Mouse (Mus musculus) thymus, postnatal 25 days (tissue): ENCODE measurements around the gene Aunip.
"Not testable (repeated sequence)": the region's sequence is repeated elsewhere in the genome, so short reads cannot be mapped to it uniquely, and the experiment has no call there.

Source experiments
- DNase-seq: peaks from one replicate; pipeline ENCODE4 v3.0.0; 2022

The Aunip gene

GRCm38 (mm10) chr4:134488211-134488610, 22.6 kb upstream of the Aunip start:
- DNase-seq, result no peak

- DNase-seq, result no peak
Observed at GRCm38 (mm10) chr4:134489986-134490665, 20.7 kb upstream of the Aunip start.

- peak; percentile 35 for DNase-seq
Observed at GRCm38 (mm10) chr4:134491716-134492115, 19.1 kb upstream of the Aunip start.

- DNase-seq, result not testable (repeated sequence)
Observed at GRCm38 (mm10) chr4:134494161-134494560, 16.6 kb upstream of the Aunip start.

GRCm38 (mm10) chr4:134494780-134495545, 15.8 kb upstream of the Aunip start:
- DNase-seq, result peak; percentile 77

- DNase-seq, result peak; percentile 23
Observed at GRCm38 (mm10) chr4:134495546-134495923, 15.3 kb upstream of the Aunip start.

- peak; percentile 75 for DNase-seq
Observed at GRCm38 (mm10) chr4:134496595-134497210, 14.1 kb upstream of the Aunip start, which contains the start of gene Paqr7. Gene Paqr7 (plus strand): TSS chr4:134496697.

GRCm38 (mm10) chr4:134497223-134497622, 13.6 kb upstream of the Aunip start:
- DNase-seq, result no peak

- no peak for DNase-seq
Observed at GRCm38 (mm10) chr4:134497986-134498731, 12.6 kb upstream of the Aunip start.

GRCm38 (mm10) chr4:134498983-134499382, 11.8 kb upstream of the Aunip start:
- not testable (repeated sequence) for DNase-seq

GRCm38 (mm10) chr4:134501095-134501494, 9.7 kb upstream of the Aunip start:
- no peak for DNase-seq

GRCm38 (mm10) chr4:134503686-134504357, 7.0 kb upstream of the Aunip start:
- no peak for DNase-seq

- DNase-seq, result no peak
Observed at GRCm38 (mm10) chr4:134505303-134505789, 5.5 kb upstream of the Aunip start.

GRCm38 (mm10) chr4:134505966-134506594, 4.7 kb upstream of the Aunip start:
- no peak for DNase-seq

GRCm38 (mm10) chr4:134506713-134507112, 4.1 kb upstream of the Aunip start:
- no peak for DNase-seq

- DNase-seq, result no peak
Observed at GRCm38 (mm10) chr4:134510396-134510795, 403 bp upstream of the Aunip start.

GRCm38 (mm10) chr4:134511730-134512129, 931 bp downstream of the Aunip start:
- no peak for DNase-seq

- peak; percentile 40 for DNase-seq
Observed at GRCm38 (mm10) chr4:134512798-134513197, 2.0 kb downstream of the Aunip start.

- no peak for DNase-seq
Observed at GRCm38 (mm10) chr4:134514309-134514930, 3.6 kb downstream of the Aunip start.

- DNase-seq, result no peak
Observed at GRCm38 (mm10) chr4:134515614-134516013, 4.8 kb downstream of the Aunip start.

- no peak for DNase-seq
Observed at GRCm38 (mm10) chr4:134516981-134517380, 6.2 kb downstream of the Aunip start.
